Mouse (Mus musculus) hindbrain, embryonic 14.5 days (tissue): Measurements from ENCODE around the gene Ypel3. TPM values are rescaled to one million over a fixed set of nuclear protein-coding genes. Genes with fewer than 3 reads are reported as not detected.

Source experiments
- ATAC-seq: fragments of 200-750 bp; cut with Nextera tagmentation; 2 replicates; pipeline ENCODE4 v1.8.0; 2017; ENCODE audit warnings: moderate number of reproducible peaks, mild to moderate bottlenecking, moderate TSS enrichment, moderate library complexity; ENCODE audit not compliant: low FRiP score
- DNase-seq: peaks from one replicate; pipeline ENCODE4 v3.0.0-alpha.2; 2015; ENCODE audit warnings: low spot score
- H3K27ac ChIP-seq: fragments of 300-500 bp; sonication (generic); 2 replicates; pipeline ENCODE4 v1.5.1; 2014; ENCODE audit warnings: mild to moderate bottlenecking, moderate library complexity
- H3K27me3 ChIP-seq: fragments of 300-500 bp; sonication (generic); 2 replicates; pipeline ENCODE4 v1.6.1; 2014; ENCODE audit warnings: mild to moderate bottlenecking, low read length, mixed read lengths; ENCODE audit not compliant: control insufficient read depth, insufficient read depth
- H3K36me3 ChIP-seq: fragments of 300-500 bp; sonication (generic); replicated peaks from 2 replicates; pipeline ENCODE4 v1.6.1; 2014; ENCODE audit not compliant: control insufficient read depth, insufficient read depth
- H3K4me1 ChIP-seq: fragments of 300-500 bp; sonication (generic); replicated peaks from 2 replicates; pipeline ENCODE4 v1.6.1; 2014; ENCODE audit warnings: antibody characterized with exemption, low read length, mixed read lengths; ENCODE audit not compliant: control insufficient read depth, insufficient read depth
- H3K4me2 ChIP-seq: fragments of 300-500 bp; sonication (generic); replicated peaks from 2 replicates; pipeline ENCODE4 v1.6.1; 2014; ENCODE audit warnings: mild to moderate bottlenecking, moderate library complexity
- H3K4me3 ChIP-seq: fragments of 300-500 bp; sonication (generic); replicated peaks from 2 replicates; pipeline ENCODE4 v1.5.1; 2014; ENCODE audit warnings: mild to moderate bottlenecking, low read length
- H3K9ac ChIP-seq: fragments of 300-500 bp; sonication (generic); 2 replicates; pipeline ENCODE4 v1.6.1; 2014
- H3K9me3 ChIP-seq: fragments of 300-500 bp; sonication (generic); 2 replicates; pipeline ENCODE4 v1.6.1; 2016; ENCODE audit warnings: low read length; ENCODE audit not compliant: control insufficient read depth
- WGBS: fragments of 180-500 bp; shearing (Covaris S2); extraction: QIAGEN DNeasy Blood & Tissue Kit; methylation state at CpG from one replicate; pipeline ENCODE4 v1.1.7; 2014; 5-methylcytosine and 5-hydroxymethylcytosine counted together
- polyA plus RNA-seq: library from polyadenylated mRNA; unstranded; fragments of >200 nt; fragmentation: Nextera tagmentation; extraction: Ambion mirVana; gene quantifications from 2 replicates; pipeline ENCODE4 v1.2.1, GENCODE M21; 2014

The Ypel3 gene
- polyA plus RNA-seq, 1 experiment from 2014 or later: 218 TPM

DNA sequence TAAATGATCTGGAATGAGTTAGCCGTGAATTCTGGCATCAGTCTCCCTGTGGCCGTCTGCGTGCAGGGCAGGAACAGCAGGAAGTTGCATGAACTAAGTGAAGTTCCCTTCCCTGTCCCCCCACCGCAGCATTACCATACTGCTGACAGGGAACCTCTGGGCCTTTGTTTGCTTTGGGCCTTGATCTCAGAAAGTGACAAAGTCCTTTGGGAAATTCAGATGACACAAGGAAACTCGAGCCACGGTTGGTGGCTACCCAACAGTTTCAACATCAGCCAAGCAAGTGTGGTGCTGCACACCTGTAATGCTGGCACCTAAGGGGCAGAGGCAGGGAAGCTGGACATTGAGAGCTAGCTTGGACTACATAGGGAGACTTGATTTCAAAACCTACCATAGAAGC is 30.0 kb upstream of the Ypel3 start:
- Histone ChIP-seq H3K36me3 (no peaks in the 10 kb centered on the region), H3K9ac (no peak overlapping the region), H3K27ac (no peak overlapping the region), H3K4me1 (no peaks in the 10 kb centered on the region), H3K27me3 (no peaks in the 10 kb centered on the region), H3K4me2 (no peak overlapping the region), H3K4me3 (no peak overlapping the region), H3K9me3 (no peaks in the 10 kb centered on the region)
- no peak for ATAC-seq
- DNase-seq: no peak
- 50% methylated on average over 6 of the region's 6 CpGs for WGBS

DNA sequence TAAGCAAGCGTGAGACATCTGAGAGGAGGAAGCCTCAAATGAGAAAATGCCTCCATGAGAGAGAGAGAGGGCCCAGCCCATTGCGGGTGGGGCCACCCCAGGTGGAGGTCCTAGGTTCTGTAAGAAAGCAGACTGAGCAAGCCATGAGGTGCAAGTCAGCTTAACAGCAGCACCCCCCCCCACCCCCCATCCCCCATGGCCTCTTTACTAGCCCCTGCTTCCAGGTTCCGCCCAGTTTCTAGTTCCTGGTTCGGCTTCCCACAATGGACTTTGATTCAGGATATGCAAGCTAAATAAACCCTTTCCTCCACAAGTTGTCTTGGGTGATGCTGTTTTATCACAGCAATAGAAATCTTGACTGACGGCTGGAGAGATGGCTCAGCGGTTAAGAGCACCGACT is 27.9 kb upstream of the Ypel3 start:
- H3K9ac ChIP-seq: no peak overlapping the region
- H3K4me3 ChIP-seq: no peak overlapping the region
- H3K27me3 ChIP-seq: no peaks in the 10 kb centered on the region
- DNase-seq (no peak), ATAC-seq (no peak)
- H3K27ac ChIP-seq: no peak overlapping the region
- no peaks in the 10 kb centered on the region for H3K36me3 ChIP-seq
- H3K4me1 ChIP-seq: no peaks in the 10 kb centered on the region
- no peaks in the 10 kb centered on the region for H3K9me3 ChIP-seq
- 82% methylated on average over 7 of the region's 7 CpGs for WGBS
- no peak overlapping the region for H3K4me2 ChIP-seq

DNA sequence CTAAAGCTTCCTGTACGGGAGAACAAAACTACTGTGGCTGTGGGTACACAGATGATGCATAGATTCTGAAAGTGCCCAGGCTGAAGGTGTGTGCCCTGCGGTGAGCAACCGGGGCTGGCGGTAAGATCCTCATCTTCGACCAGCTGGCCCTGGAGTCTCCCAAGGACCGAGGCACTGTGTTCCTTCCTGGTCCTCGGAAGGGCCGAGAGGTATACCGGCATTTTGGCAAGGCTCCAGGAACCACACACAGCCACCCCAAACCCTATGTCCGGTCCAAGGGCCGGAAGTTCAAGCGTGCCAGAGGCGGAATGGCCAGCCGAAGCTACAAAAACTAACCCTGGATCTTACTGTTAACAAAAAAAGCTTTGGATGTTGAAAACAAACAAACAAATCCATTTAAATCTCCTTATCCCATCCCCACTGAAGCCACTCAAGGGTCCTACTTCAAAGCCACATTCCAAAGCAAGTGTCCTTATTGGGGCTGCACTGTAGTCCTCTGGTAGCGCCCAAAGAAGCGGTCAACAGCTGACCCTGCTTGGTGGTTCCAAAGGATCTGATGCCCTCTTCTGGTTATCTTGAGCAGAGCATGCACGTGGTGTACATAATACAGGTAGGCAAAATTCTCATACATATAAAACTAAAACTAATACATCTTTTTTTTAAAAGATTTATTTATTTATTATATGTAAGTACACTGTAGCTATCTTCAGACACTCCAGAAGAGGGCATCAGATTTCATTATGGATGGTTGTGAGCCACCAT is 27.0 kb upstream of the Ypel3 start:
- Histone ChIP-seq H3K4me3 (no peak overlapping the region), H3K27me3 (no peaks in the 10 kb centered on the region), H3K9me3 (no peaks in the 10 kb centered on the region), H3K4me1 (0 out of 2 replicates have a peak, but pooled peaks cover 3% of the 10 kb centered on the region), H3K9ac (no peak overlapping the region), H3K27ac (no peak overlapping the region), H3K4me2 (no peak overlapping the region), H3K36me3 (no peaks in the 10 kb centered on the region)
- ATAC-seq: no peak
- WGBS: 98% methylated on average over 17 of the region's 17 CpGs
- DNase-seq: no peak

DNA sequence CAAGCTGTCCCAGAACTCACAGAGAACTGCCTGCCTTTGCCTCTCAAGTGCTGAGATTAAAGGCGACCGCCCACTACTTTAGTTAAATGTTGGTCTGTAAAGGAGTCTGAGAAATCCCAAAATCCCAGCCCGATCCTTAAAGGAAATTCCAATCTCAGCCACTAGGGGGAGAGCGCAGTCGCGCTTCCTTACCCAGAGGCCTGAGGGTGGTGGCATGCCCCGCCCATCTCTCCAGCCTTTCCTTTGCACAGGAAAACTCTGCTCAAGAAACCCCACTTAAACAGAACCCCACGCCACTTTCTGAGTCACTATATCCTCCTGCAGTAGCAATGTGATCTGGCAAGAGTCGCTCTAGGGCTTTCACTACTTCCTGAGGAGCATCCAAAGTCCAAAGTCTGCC is 21.9 kb upstream of the Ypel3 start:
- Histone ChIP-seq H3K27me3 (no peaks in the 10 kb centered on the region), H3K4me2 (peak overlapping the region; percentile 14; the same call in 1 of the 2 replicates), H3K27ac (no peak overlapping the region)

DNA sequence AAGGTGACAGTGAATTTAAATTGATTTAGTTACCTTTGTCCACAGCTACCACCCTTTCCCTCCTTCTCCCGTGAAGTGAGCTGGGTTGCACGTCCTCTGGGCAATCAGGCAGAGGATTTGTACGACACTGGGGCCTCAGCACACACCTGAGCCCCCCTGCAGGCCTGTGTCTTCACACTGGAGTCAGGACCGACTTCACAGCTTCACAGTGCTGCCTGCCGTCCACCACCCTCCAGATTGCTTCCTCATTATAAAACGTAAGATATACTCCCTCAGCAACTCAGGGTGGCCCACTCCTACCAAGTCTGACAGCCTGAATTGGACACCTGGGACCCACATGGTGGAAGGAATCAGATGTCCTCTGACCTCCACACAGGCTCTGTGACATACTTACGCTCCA is 18.2 kb upstream of the Ypel3 start:
- Histone ChIP-seq H3K27ac (no peak overlapping the region), H3K4me1 (peaks cover 36% of the 10 kb centered on the region), H3K27me3 (no peaks in the 10 kb centered on the region), H3K9ac (no peak overlapping the region), H3K4me3 (no peak overlapping the region), H3K9me3 (no peaks in the 10 kb centered on the region), H3K36me3 (peaks cover 8% of the 10 kb centered on the region), H3K4me2 (no peak overlapping the region)
- ATAC-seq: no peak
- WGBS: 54% methylated on average over 7 of the region's 7 CpGs
- no peak for DNase-seq

More for the DNA sequence above, 21.9 kb upstream of the Ypel3 start:
- WGBS: 4% methylated on average over 9 of the region's 9 CpGs
- H3K4me1 ChIP-seq: 0 out of 2 replicates have a peak, but pooled peaks cover 8% of the 10 kb centered on the region
- no peaks in the 10 kb centered on the region for H3K9me3 ChIP-seq
- H3K36me3 ChIP-seq: no peaks in the 10 kb centered on the region
- no peak overlapping the region for H3K9ac ChIP-seq
- peak; percentile 90 for DNase-seq
- ATAC-seq: peak; percentile 44; the same call in 1 of the 2 replicates
- no peak overlapping the region for H3K4me3 ChIP-seq

DNA sequence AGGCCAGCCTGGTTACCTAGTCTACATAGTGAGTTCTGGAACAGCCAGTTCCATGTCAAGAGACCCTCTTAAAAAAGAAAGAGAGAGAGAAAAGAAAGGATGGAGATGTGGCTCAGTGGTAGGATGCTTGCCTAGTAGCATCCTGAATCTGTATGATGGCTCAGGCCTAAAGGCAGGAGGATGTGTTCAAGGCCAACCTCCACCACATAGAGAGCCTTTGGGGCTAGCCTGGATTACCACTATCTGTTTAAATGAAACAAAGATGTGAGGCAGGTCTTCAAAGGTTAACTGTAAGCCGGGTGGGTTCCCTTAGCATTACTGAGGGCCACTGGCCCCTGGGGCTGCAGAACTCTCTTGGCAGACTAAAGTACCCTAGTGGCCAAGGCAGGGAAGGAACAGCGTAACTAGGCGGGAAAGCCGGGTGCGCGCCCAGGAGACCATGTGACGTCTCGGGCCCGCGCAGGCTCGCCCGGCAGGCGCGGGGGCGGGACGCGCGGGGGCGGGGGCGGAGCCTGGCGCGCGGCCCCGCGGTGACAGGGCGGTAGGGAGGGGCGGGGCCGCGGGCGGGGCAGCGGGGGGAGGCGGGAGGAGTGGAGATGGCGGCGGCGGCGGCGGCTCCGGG is 17.6 kb upstream of the Ypel3 start, which contains the start of gene Mapk3:
Gene Mapk3, plus strand, starts transcription at position 552 of the 622 bp plus-strand sequence.
- ATAC-seq (peak; percentile 66), DNase-seq (peak; percentile 91)
- H3K27me3 ChIP-seq: no peaks in the 10 kb centered on the region
- peak within 1 kb of the TSS; percentile 78 for H3K4me3 ChIP-seq
- no peaks in the 10 kb centered on the region for H3K9me3 ChIP-seq
- H3K36me3 ChIP-seq: peaks cover 14% of the 10 kb centered on the region
- 2% methylated on average over 18 of the region's 38 CpGs for WGBS
- peak within 1 kb of the TSS; percentile 87 for H3K27ac ChIP-seq
- H3K4me1 ChIP-seq: peaks cover 36% of the 10 kb centered on the region
- peak within 1 kb of the TSS; percentile 81 for H3K9ac ChIP-seq
- H3K4me2 ChIP-seq: peak within 1 kb of the TSS; percentile 77

DNA sequence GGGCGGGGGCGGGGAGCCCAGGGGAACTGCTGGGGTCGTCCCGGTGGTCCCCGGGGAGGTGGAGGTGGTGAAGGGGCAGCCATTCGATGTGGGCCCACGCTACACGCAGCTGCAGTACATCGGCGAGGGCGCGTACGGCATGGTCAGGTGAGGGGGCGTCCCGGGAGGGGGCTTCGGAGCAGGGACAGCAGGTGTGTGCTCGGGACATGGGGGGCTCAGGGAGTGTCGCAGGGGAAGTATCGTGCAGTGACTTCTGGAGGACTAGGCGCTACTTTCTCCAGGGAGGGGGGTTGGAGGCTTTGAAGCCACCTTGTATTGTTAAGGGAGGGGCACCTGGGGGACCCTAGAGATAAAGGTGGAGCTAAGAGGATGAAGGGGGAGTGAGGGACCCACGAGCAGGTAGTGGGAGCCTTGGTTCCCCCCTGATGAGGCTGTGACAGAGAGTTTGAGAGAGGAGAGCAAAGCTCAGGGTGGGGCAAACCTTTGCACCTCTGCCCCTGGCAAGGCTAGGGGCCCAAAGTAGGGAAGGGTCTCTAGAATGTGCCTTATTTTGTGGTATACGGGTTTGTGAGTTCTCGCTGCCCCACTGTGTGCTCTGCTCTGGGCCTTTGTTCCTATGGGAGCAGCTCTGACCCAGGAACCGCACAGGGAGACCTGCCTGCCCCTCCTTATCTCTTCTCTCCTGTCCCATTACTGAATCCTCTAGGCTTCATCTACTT is 16.9 kb upstream of the Ypel3 start:
- H3K4me3 ChIP-seq: peak overlapping the region; percentile 78
- H3K4me2 ChIP-seq: peak overlapping the region; percentile 77
- no peak for DNase-seq
- peak; percentile 44 for ATAC-seq
- peaks cover 32% of the 10 kb centered on the region for H3K4me1 ChIP-seq
- peak overlapping the region; percentile 81 for H3K9ac ChIP-seq
- H3K27ac ChIP-seq: peak overlapping the region; percentile 87
- H3K36me3 ChIP-seq: peaks cover 21% of the 10 kb centered on the region
- WGBS: 1% methylated on average over 21 of the region's 24 CpGs
- H3K27me3 ChIP-seq: no peaks in the 10 kb centered on the region
- no peaks in the 10 kb centered on the region for H3K9me3 ChIP-seq

DNA sequence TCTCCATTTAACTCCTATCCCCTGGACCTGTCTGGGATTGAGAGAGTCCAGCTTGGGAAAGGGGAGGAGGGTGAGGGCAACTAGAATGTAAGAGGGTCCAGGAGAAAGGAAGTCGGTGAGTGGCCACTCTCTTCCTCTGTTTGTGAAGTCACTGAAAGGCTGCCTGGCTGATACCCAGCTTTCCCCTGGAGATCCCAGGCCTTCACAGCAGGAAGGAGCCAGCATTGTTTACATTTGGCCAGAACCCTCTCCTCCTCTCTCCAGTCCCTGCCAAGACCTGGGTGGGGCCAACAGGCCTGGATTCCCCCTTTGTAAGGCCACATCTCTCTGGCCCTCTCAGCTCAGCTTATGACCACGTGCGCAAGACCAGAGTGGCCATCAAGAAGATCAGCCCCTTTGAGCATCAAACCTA is 16.4 kb upstream of the Ypel3 start:
- H3K9me3 ChIP-seq: no peaks in the 10 kb centered on the region
- H3K4me3 ChIP-seq: peak overlapping the region; percentile 78
- peaks cover 26% of the 10 kb centered on the region for H3K36me3 ChIP-seq
- H3K27ac ChIP-seq: peak overlapping the region; percentile 87
- H3K4me2 ChIP-seq: peak overlapping the region; percentile 77
- peak overlapping the region; percentile 81 for H3K9ac ChIP-seq
- 12% methylated on average over 3 of the region's 3 CpGs for WGBS
- peaks cover 28% of the 10 kb centered on the region for H3K4me1 ChIP-seq
- peak; percentile 54 for DNase-seq
- peak; percentile 38; the same call in 1 of the 2 replicates for ATAC-seq
- H3K27me3 ChIP-seq: no peaks in the 10 kb centered on the region

DNA sequence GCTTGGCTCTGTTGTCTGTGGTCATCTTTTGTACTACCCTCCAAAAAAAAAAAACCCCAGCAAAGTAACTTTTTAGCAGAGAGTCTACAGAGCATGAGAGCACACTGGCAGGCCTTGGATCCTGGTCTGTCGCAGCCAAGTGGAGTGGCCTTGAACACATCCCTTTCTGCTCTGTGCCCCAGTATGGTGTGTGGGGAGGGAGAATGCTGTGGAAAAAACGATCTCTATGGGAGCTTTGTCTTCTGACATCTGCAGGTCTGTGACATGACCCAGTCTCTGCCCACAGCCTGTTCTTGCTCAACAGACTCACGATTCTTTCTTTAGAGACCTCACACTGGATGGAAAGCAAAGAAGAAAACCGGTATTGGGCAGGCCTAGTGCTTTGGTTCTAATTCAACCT is 15.8 kb upstream of the Ypel3 start:
- DNase-seq (no peak), ATAC-seq (no peak)
- Histone ChIP-seq H3K4me2 (peak overlapping the region; percentile 77), H3K9me3 (no peaks in the 10 kb centered on the region), H3K9ac (peak overlapping the region; percentile 81), H3K4me1 (peaks cover 28% of the 10 kb centered on the region), H3K36me3 (peaks cover 32% of the 10 kb centered on the region), H3K27me3 (no peaks in the 10 kb centered on the region), H3K27ac (peak overlapping the region; percentile 87), H3K4me3 (peak overlapping the region; percentile 78)
- 69% methylated on average over 4 of the region's 4 CpGs for WGBS
